Mouse (Mus musculus) liver, adult 2 months (tissue): ENCODE data around the gene Tmem231. TPM values are rescaled to one million over a fixed set of nuclear protein-coding genes. Genes with fewer than 3 reads are reported as not detected.

ENCODE experiments used
- DNase-seq: peaks from one replicate; pipeline ENCODE4 v3.0.0-alpha.2; 2011; ENCODE audit warnings: low read depth, low spot score; ENCODE audit errors: extremely low read depth
- H3K27ac ChIP-seq: fragments of 200-500 bp; replicated peaks from 2 replicates; pipeline ENCODE4 v1.5.1; 2012; ENCODE audit warnings: low read depth, mild to moderate bottlenecking, control low read depth, inconsistent platforms, low read length; ENCODE audit not compliant: insufficient read depth
- H3K27me3 ChIP-seq: fragments of 200-500 bp; 2 replicates; pipeline ENCODE4 v1.6.1; 2012; ENCODE audit warnings: mild to moderate bottlenecking, moderate library complexity, low read length, inconsistent platforms; ENCODE audit not compliant: control insufficient read depth, insufficient read depth
- H3K36me3 ChIP-seq: fragments of 200-500 bp; 2 replicates; pipeline ENCODE4 v1.6.1; 2012; ENCODE audit warnings: low read length, inconsistent platforms; ENCODE audit not compliant: control insufficient read depth, insufficient read depth
- H3K4me1 ChIP-seq: fragments of 200-500 bp; 2 replicates; pipeline ENCODE4 v1.6.1; 2011; ENCODE audit warnings: low read length; ENCODE audit not compliant: control insufficient read depth, insufficient read depth
- H3K4me3 ChIP-seq: fragments of 200-500 bp; 2 replicates; pipeline ENCODE4 v1.5.1; 2011; ENCODE audit warnings: low read depth, mild to moderate bottlenecking, control low read depth, low read length, moderate library complexity; ENCODE audit not compliant: insufficient read depth
- H3K79me2 ChIP-seq: fragments of 200-500 bp; 2 replicates; pipeline ENCODE4 v1.6.1; 2012; ENCODE audit warnings: inconsistent platforms, mild to moderate bottlenecking, low read length, moderate library complexity; ENCODE audit not compliant: control insufficient read depth, insufficient read depth
- H3K9ac ChIP-seq: fragments of 200-500 bp; 2 replicates; pipeline ENCODE4 v1.6.1; 2012; ENCODE audit warnings: low read depth, mild to moderate bottlenecking, control low read depth, inconsistent platforms, low read length
- CTCF ChIP-seq: fragments of 200-500 bp; IDR thresholded peaks from 2 replicates; pipeline ENCODE4 v1.5.1; 2011; ENCODE audit warnings: low read depth, low read length, control low read depth
- POLR2A ChIP-seq: fragments of 200-500 bp; IDR thresholded peaks from 2 replicates; pipeline ENCODE4 v1.6.1; 2011; ENCODE audit warnings: low read length, control low read depth; ENCODE audit not compliant: insufficient read depth; ENCODE audit errors: extremely low read depth
- WGBS: fragments of 180-500 bp; shearing (Covaris S2); methylation state at CpG from one replicate; pipeline ENCODE4 v1.1.7; 2018; 5-methylcytosine and 5-hydroxymethylcytosine counted together
- polyA plus RNA-seq: library from polyadenylated mRNA; depleted of rRNA; stranded (reverse); fragments of >200 nt; gene quantifications from 2 replicates; pipeline ENCODE4 v1.2.3, GENCODE M21; 2012
- total RNA-seq: library from RNA; depleted of rRNA; stranded (reverse); fragments of >200 nt; gene quantifications from 2 replicates; pipeline ENCODE4 v1.2.3, GENCODE M21; 2014

The Tmem231 gene
- total and polyA plus RNA-seq, 2 experiments = 0.09 to 0.17 TPM

DNA sequence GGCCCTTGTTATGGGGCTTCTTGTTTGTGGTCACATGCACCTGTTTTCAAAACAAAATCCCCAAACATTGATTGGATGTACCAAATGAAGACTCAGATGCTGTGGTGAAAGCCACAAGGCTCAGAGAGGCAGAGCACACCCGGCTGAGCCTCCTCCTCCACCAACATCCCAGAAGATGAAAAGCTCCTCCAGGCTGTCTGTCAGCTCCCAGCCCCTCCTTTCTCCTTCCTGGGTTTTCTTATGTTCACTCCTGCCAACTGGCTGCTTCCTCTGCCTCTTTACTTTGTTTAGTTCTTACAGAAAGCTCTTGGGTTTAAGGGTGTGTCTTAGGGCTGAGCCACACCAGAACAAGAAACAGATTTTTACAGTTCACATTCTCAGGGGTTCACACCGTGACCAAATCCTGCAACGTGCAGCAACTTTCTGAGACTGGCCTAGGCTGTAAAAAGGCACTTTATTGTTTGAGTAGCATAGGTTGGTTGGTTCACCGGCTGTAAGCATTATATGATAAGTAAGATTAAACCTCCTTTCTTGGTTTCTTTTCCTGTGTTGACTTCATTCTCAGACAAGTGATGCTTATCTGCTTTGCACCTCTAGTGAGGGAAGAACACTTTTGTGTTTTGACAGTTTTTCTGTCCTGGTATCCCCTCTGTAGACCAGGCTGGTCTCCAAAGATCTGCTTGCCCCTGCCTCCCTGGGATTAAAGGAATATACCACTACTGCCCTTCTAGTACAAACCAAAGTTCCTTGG, 21.3 kb upstream of the Tmem231 start:
- Histone ChIP-seq H3K36me3 (peaks cover 45% of the 10 kb centered on the region), H3K27me3 (no peaks in the 10 kb centered on the region), H3K27ac (no peak overlapping the region), H3K79me2 (no peaks in the 10 kb centered on the region), H3K4me1 (no peaks in the 10 kb centered on the region), H3K9ac (no peak overlapping the region), H3K4me3 (no peak overlapping the region)
- TF ChIP-seq POLR2A (no peak), CTCF (no peak)
- no peak for DNase-seq
- 92% methylated on average over 4 of the region's 4 CpGs for WGBS

GRCm38 (mm10) chr8:111951936-111952335, 18.3 kb upstream of the Tmem231 start:
- 94% methylated on average over 5 of the region's 5 CpGs for WGBS
- DNase-seq = no peak
- Histone ChIP-seq H3K27me3 (no peaks in the 10 kb centered on the region), H3K4me1 (no peaks in the 10 kb centered on the region), H3K9ac (no peak overlapping the region), H3K4me3 (no peak overlapping the region), H3K79me2 (0 out of 2 replicates have a peak, but pooled peaks cover 4% of the 10 kb centered on the region), H3K27ac (no peak overlapping the region), H3K36me3 (peaks cover 54% of the 10 kb centered on the region)
- TF ChIP-seq POLR2A (no peak), CTCF (no peak)

DNA sequence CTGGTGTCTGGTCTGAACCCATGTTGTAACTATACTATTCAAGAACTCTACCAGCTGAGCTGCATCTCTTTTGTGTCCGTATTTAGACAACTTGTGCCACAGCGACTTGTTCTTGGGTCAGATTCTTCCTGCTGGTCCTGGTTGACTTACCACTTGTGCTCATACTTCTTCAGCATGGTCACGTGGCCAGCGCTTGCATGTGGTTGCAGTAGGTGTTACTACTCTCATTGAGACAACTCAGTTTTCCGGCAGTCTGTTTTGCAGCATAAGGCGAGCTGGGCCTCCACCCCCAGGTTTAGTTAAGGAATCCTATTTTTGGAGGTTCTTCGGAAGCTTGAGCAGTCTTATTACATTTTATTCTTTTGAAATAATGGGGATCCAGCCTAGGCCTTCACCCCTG, 17.6 kb upstream of the Tmem231 start:
- Histone ChIP-seq H3K79me2 (0 out of 2 replicates have a peak, but pooled peaks cover 4% of the 10 kb centered on the region), H3K27ac (no peak overlapping the region), H3K27me3 (no peaks in the 10 kb centered on the region), H3K36me3 (peaks cover 48% of the 10 kb centered on the region), H3K9ac (no peak overlapping the region), H3K4me3 (no peak overlapping the region), H3K4me1 (no peaks in the 10 kb centered on the region)
- 96% methylated on average over 7 of the region's 7 CpGs for WGBS
- TF ChIP-seq POLR2A (no peak), CTCF (no peak)
- DNase-seq = no peak

DNA sequence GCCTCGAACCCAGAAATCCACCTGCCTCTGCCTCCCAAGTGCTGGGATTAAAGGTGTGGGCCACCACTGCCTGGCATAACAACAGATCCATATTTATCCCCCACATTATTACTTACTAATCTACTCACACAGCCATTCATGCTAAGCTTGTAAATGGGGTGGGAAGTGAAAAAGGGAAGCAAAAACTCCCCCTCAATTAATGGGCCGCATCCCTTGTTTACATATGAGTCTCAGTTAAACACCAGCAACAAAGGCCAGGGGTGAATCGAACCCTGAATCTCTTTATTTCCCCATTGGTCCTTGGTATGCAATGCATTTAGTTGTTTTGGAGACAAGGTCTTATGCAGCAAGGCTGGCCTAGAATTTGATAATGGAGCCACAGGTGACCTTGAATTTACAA, 17.2 kb upstream of the Tmem231 start:
- H3K4me3 ChIP-seq = no peak overlapping the region
- 81% methylated on average over 3 of the region's 3 CpGs for WGBS
- TF ChIP-seq POLR2A = no peak
- TF ChIP-seq CTCF = no peak
- DNase-seq = no peak
- H3K36me3 ChIP-seq = peaks cover 49% of the 10 kb centered on the region
- H3K79me2 ChIP-seq = 0 out of 2 replicates have a peak, but pooled peaks cover 4% of the 10 kb centered on the region
- H3K4me1 ChIP-seq = no peaks in the 10 kb centered on the region
- no peak overlapping the region for H3K27ac ChIP-seq
- no peaks in the 10 kb centered on the region for H3K27me3 ChIP-seq
- no peak overlapping the region for H3K9ac ChIP-seq

DNA sequence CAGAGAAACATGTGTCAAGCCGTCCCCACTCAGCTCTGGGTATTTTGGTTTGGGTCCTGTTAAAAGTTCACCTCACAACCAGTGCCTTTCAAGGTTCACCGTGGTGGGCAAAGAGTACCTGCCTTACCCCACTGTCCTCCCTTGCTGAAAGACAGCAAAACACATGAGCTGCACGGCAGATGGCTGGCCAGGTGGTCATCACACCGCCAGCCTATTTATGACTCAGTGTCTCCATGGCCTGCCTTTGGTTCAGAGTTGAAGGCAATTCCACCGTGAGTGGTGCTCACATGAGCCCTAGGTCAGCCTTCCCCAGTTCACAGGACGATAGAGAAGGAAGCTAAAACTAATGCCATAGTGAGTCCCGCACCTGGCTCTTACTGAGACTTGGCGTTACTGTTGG, 14.3 kb upstream of the Tmem231 start:
- no peaks in the 10 kb centered on the region for H3K4me1 ChIP-seq
- DNase-seq = no peak
- WGBS = 94% methylated on average over 8 of the region's 8 CpGs
- H3K79me2 ChIP-seq = 0 out of 2 replicates have a peak, but pooled peaks cover 4% of the 10 kb centered on the region
- no peak overlapping the region for H3K4me3 ChIP-seq
- H3K27ac ChIP-seq = no peak overlapping the region
- peaks cover 44% of the 10 kb centered on the region for H3K36me3 ChIP-seq
- H3K9ac ChIP-seq = no peak overlapping the region
- no peaks in the 10 kb centered on the region for H3K27me3 ChIP-seq
- TF ChIP-seq POLR2A = no peak
- no peak for TF ChIP-seq CTCF

GRCm38 (mm10) chr8:111947144-111947543, 13.5 kb upstream of the Tmem231 start:
- no peak for DNase-seq
- Histone ChIP-seq H3K27ac (no peak overlapping the region), H3K9ac (no peak overlapping the region), H3K36me3 (peaks cover 41% of the 10 kb centered on the region), H3K4me3 (no peak overlapping the region), H3K79me2 (peaks cover 7% of the 10 kb centered on the region), H3K4me1 (peaks cover 1% of the 10 kb centered on the region), H3K27me3 (no peaks in the 10 kb centered on the region)
- no peak for TF ChIP-seq POLR2A
- no peak for TF ChIP-seq CTCF
- 90% methylated on average over 2 of the region's 2 CpGs for WGBS
